Mouse (Mus musculus) forebrain, embryonic 11.5 days (tissue): ENCODE measurements at regions not wholly inside any gene's neighbourhood (a gene's known extent, or its start where the extent isn't known, plus 50 kb on each side); places are given as distances from the start of the nearest gene placed in this dataset.

Experiments used
- ATAC-seq: fragments of 200-750 bp; cut with Nextera tagmentation; replicated peaks from 2 replicates; pipeline ENCODE4 v1.8.0; 2017; ENCODE audit warnings: moderate TSS enrichment; ENCODE audit not compliant: low FRiP score
- DNase-seq: peaks from one replicate; pipeline ENCODE4 v3.0.0-alpha.2; 2017; ENCODE audit warnings: low spot score
- H3K27ac ChIP-seq: fragments of 300-500 bp; sonication (generic); 2 replicates; pipeline ENCODE4 v1.5.1; 2014; ENCODE audit warnings: low read depth, low read length
- H3K27me3 ChIP-seq: fragments of 300-500 bp; sonication (generic); 2 replicates; pipeline ENCODE4 v1.6.1; 2014; ENCODE audit warnings: mild to moderate bottlenecking, low read length, mixed read lengths; ENCODE audit not compliant: control insufficient read depth, insufficient read depth
- H3K36me3 ChIP-seq: fragments of 300-500 bp; sonication (generic); 2 replicates; pipeline ENCODE4 v1.6.1; 2014; ENCODE audit warnings: mild to moderate bottlenecking, low read length, moderate library complexity, mixed read lengths; ENCODE audit not compliant: control insufficient read depth, insufficient read depth
- H3K4me1 ChIP-seq: fragments of 300-500 bp; sonication (generic); replicated peaks from 2 replicates; pipeline ENCODE4 v1.6.1; 2014; ENCODE audit warnings: low read length, mixed read lengths; ENCODE audit not compliant: control insufficient read depth, insufficient read depth
- H3K4me2 ChIP-seq: fragments of 300-500 bp; sonication (generic); 2 replicates; pipeline ENCODE4 v1.6.1; 2014; ENCODE audit warnings: low read depth, mild to moderate bottlenecking, low read length, moderate library complexity, mixed read lengths; ENCODE audit not compliant: severe bottlenecking
- H3K4me3 ChIP-seq: fragments of 300-500 bp; sonication (generic); 2 replicates; pipeline ENCODE4 v1.5.1; 2014; ENCODE audit warnings: low read depth, low read length
- H3K9ac ChIP-seq: fragments of 300-500 bp; sonication (generic); 2 replicates; pipeline ENCODE4 v1.6.1; 2014; ENCODE audit warnings: low read length
- H3K9me3 ChIP-seq: fragments of 300-500 bp; sonication (generic); 2 replicates; pipeline ENCODE4 v1.6.1; 2016; ENCODE audit warnings: low read length, mixed read lengths; ENCODE audit not compliant: control insufficient read depth
- WGBS: fragments of 180-500 bp; shearing (Covaris S2); extraction: QIAGEN DNeasy Blood & Tissue Kit; methylation state at CpG from one replicate; pipeline ENCODE4 v1.1.7; 2014; 5-methylcytosine and 5-hydroxymethylcytosine counted together

DNA sequence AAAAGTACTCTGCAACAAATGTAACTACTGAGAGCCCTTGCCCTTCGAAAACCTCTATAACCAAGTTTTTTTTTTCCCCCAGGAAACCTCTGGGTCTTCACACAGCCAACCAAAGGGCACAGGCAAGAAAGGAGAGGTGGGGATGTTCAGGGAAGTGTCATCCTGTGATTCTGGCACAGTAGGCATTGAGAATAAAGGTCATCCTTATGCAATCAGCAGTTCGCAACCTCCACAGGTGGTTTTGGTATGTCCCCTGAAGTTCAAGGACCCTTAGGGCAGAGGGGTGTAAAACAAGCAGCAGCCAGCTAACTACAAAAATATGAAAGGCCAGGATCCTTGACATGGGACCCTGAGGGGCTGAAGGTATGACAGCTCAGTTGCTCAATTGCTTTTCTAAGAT lies 152.1 kb upstream of the Dynlrb2 start:
- no peak for DNase-seq
- no peak overlapping the region for H3K4me2 ChIP-seq
- 94% methylated on average over 2 of the region's 2 CpGs for WGBS

GRCm38 (mm10) chr8:116348971-116349370 lies 155.8 kb upstream of the Dynlrb2 start:
- WGBS = 85% methylated on average over 8 of the region's 8 CpGs
- DNase-seq (no peak), ATAC-seq (no peak)
- Histone ChIP-seq H3K9me3 (no peaks in the 10 kb centered on the region), H3K9ac (no peak overlapping the region), H3K4me2 (no peak overlapping the region), H3K27ac (no peak overlapping the region), H3K36me3 (no peaks in the 10 kb centered on the region), H3K4me1 (0 out of 2 replicates have a peak, but pooled peaks cover 2% of the 10 kb centered on the region), H3K27me3 (no peaks in the 10 kb centered on the region), H3K4me3 (no peak overlapping the region)

More for the DNA sequence above, 152.1 kb upstream of the Dynlrb2 start:
- ATAC-seq = no peak
- no peak overlapping the region for H3K27ac ChIP-seq
- H3K9me3 ChIP-seq = no peaks in the 10 kb centered on the region
- H3K27me3 ChIP-seq = no peaks in the 10 kb centered on the region
- no peaks in the 10 kb centered on the region for H3K4me1 ChIP-seq
- no peaks in the 10 kb centered on the region for H3K36me3 ChIP-seq
- no peak overlapping the region for H3K9ac ChIP-seq
- H3K4me3 ChIP-seq = no peak overlapping the region

GRCm38 (mm10) chr8:116346990-116347389 lies 157.8 kb upstream of the Dynlrb2 start:
- H3K36me3 ChIP-seq = no peaks in the 10 kb centered on the region
- no peaks in the 10 kb centered on the region for H3K9me3 ChIP-seq
- no peak for ATAC-seq
- 92% methylated on average over 5 of the region's 5 CpGs for WGBS
- H3K27me3 ChIP-seq = no peaks in the 10 kb centered on the region
- no peak overlapping the region for H3K27ac ChIP-seq
- no peak overlapping the region for H3K4me2 ChIP-seq
- 0 out of 2 replicates have a peak, but pooled peaks cover 2% of the 10 kb centered on the region for H3K4me1 ChIP-seq
- DNase-seq = no peak
- H3K4me3 ChIP-seq = no peak overlapping the region
- H3K9ac ChIP-seq = no peak overlapping the region

GRCm38 (mm10) chr8:116344590-116345222 lies 160.1 kb upstream of the Dynlrb2 start:
- Histone ChIP-seq H3K4me1 (0 out of 2 replicates have a peak, but pooled peaks cover 2% of the 10 kb centered on the region), H3K9me3 (no peaks in the 10 kb centered on the region), H3K4me3 (no peak overlapping the region), H3K4me2 (no peak overlapping the region), H3K27ac (no peak overlapping the region), H3K36me3 (no peaks in the 10 kb centered on the region), H3K9ac (no peak overlapping the region), H3K27me3 (no peaks in the 10 kb centered on the region)
- DNase-seq (no peak), ATAC-seq (no peak)
- WGBS = 84% methylated on average over 5 of the region's 5 CpGs

- Histone ChIP-seq H3K4me1 (0 out of 2 replicates have a peak, but pooled peaks cover 2% of the 10 kb centered on the region), H3K27me3 (no peaks in the 10 kb centered on the region), H3K27ac (no peak overlapping the region), H3K36me3 (no peaks in the 10 kb centered on the region), H3K4me2 (no peak overlapping the region), H3K9ac (no peak overlapping the region), H3K4me3 (no peak overlapping the region), H3K9me3 (no peaks in the 10 kb centered on the region)
- no peak for DNase-seq
- no peak for ATAC-seq
- WGBS = 71% methylated on average over 5 of the region's 5 CpGs
Measured at GRCm38 (mm10) chr8:116343534-116343933, 161.2 kb upstream of the Dynlrb2 start.

DNA sequence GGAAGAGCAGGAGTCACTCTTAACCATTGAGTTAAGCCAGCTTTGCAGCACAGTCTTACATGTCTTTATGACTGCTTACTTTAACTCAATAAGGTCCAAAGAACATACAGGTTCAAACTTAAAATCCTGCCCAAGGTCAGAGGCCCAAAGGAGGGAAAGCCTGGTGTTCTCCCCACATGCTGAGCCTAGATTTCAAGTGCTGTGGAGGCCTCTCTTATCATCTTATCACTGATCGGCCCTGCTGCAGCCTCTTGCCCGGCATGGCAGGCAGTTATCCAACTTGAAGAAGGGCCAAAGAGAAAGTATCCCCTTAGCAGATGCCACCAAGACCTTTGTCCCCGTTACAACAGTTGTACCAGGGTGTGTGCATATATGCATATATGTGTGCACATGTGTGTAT lies 170.0 kb upstream of the Dynlrb2 start:
- Histone ChIP-seq H3K4me2 (no peak overlapping the region), H3K27ac (no peak overlapping the region), H3K27me3 (no peaks in the 10 kb centered on the region), H3K9me3 (no peaks in the 10 kb centered on the region), H3K4me1 (no peaks in the 10 kb centered on the region), H3K9ac (no peak overlapping the region), H3K4me3 (no peak overlapping the region), H3K36me3 (no peaks in the 10 kb centered on the region)
- ATAC-seq = no peak
- DNase-seq = no peak
- 90% methylated on average over 3 of the region's 3 CpGs for WGBS

- no peak overlapping the region for H3K4me2 ChIP-seq
- H3K9ac ChIP-seq = no peak overlapping the region
- H3K4me1 ChIP-seq = no peaks in the 10 kb centered on the region
- H3K27ac ChIP-seq = no peak overlapping the region
- no peaks in the 10 kb centered on the region for H3K27me3 ChIP-seq
- DNase-seq = no peak
- H3K9me3 ChIP-seq = no peaks in the 10 kb centered on the region
- H3K4me3 ChIP-seq = no peak overlapping the region
- no peak for ATAC-seq
- no peaks in the 10 kb centered on the region for H3K36me3 ChIP-seq
- 84% methylated on average over 3 of the region's 3 CpGs for WGBS
Measured at GRCm38 (mm10) chr8:116334101-116334500, 170.7 kb upstream of the Dynlrb2 start.

DNA sequence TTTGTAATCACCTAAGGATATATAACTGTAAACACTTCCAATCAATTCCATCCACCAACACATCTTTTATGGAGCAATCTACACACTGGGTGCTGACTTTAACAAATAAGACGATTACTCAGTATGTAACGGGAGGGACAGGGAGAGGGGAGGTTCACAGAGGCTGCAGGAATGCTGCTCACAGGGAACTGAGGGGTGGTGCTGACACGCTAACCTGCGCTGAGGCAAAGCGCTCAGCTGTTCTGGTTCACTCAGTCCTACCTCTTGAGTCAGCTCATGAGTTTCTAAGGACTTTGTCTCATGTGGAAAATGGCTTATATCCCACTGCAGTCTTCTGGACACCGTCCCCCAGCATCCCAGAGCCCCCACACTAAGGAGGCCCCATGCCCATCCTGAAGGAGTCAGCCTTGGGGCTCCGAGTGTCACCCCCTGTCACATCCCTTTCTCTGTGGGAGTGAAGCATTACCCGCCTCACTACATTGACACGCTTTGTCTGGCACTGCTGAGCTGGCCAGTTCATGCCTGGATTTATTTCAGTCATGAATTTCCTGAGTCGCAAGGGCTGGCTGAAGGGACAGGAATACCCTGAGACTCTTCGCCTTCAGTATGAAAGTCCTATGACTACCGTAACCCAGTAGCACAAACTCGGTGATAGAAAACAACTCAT lies 184.6 kb upstream of the Dynlrb2 start:
- DNase-seq = no peak

GRCm38 (mm10) chr8:116315410-116315809 lies 189.4 kb upstream of the Dynlrb2 start:
- Histone ChIP-seq H3K27ac (no peak overlapping the region), H3K9me3 (no peaks in the 10 kb centered on the region), H3K27me3 (no peaks in the 10 kb centered on the region), H3K4me1 (no peaks in the 10 kb centered on the region), H3K4me3 (no peak overlapping the region), H3K4me2 (no peak overlapping the region), H3K9ac (no peak overlapping the region), H3K36me3 (no peaks in the 10 kb centered on the region)
- DNase-seq (no peak), ATAC-seq (no peak)
- WGBS = 55% methylated on average over 5 of the region's 5 CpGs

More for the DNA sequence above, 184.6 kb upstream of the Dynlrb2 start:
- no peaks in the 10 kb centered on the region for H3K27me3 ChIP-seq
- no peak overlapping the region for H3K27ac ChIP-seq
- H3K36me3 ChIP-seq = no peaks in the 10 kb centered on the region
- H3K9ac ChIP-seq = no peak overlapping the region
- no peak overlapping the region for H3K4me2 ChIP-seq
- H3K4me3 ChIP-seq = no peak overlapping the region
- H3K4me1 ChIP-seq = no peaks in the 10 kb centered on the region
- H3K9me3 ChIP-seq = no peaks in the 10 kb centered on the region
- no peak for ATAC-seq
- 91% methylated on average over 13 of the region's 13 CpGs for WGBS
